Mouse (Mus musculus): ENCODE results near the gene Dapk1. TPM values are rescaled to one million over a fixed set of nuclear protein-coding genes. Genes with fewer than 3 reads are reported as not detected.

Gene Dapk1
- polyA plus RNA-seq, 1 experiment from 2014 or later: 34.9 TPM

DNA sequence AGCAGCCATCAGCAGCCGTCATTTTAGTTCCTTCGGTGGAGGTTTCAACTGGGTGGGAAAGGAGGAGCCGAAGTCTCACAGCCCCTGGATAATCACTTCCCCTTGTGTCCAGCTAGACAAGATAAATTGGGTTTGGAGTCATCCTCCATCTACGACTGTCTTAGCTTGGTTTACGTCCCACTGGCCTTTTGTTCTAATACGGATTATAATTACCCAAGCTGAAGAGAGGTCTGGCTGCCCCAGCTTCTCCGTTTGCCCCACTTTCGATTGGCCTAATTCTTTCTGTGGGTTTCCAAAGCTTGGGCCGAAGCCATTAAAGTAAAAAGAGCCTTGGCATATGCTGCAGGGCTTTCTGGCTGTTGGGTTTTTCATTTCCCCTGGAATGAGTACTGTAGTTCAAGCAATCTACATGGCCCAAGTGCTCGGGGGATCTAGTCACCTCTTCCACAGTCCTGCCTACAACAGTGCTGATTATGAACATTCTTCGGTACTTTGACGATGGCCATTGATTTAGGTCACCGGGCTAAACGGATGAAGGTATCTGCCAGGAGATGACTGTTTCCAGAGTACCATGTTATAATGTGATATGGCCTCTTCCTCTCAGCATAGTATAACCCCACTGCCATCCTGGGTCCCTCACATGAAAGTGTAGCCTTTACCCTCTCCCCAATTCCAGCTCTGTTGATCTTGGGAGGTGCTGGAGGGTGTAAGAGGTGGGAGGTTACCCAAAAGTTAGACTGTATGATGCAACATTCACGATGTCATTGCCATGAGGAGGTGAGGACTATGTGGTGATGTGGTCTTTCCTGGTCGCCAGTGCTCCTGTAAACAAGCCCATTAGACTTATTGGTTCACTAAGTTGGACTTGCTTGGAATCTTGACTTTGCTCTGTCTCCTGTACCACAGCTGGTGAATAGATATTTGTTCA, 106.1 kb downstream of the Dapk1 start:
- Histone ChIP-seq H3K36me3 (no peaks in the 10 kb centered on the region), H3K4me2 (no peak overlapping the region), H3K9ac (replicated peaks) (no peak overlapping the region), H3K4me1 (0 out of 2 replicates have a peak, but pooled peaks cover 6% of the 10 kb centered on the region), H3K9me3 (replicated peaks) (no peaks in the 10 kb centered on the region), H3K27me3 (replicated peaks) (no peaks in the 10 kb centered on the region), H3K4me3 (replicated peaks) (no peak overlapping the region), H3K27ac (replicated peaks) (peak overlapping the region; percentile 38; the same call in 1 of the 2 replicates)
- WGBS: 52% methylated on average over 16 of the region's 16 CpGs
- ATAC-seq (ENCODE audit: low FRiP score): peak; percentile 42; the same call in 1 of the 2 replicates

DNA sequence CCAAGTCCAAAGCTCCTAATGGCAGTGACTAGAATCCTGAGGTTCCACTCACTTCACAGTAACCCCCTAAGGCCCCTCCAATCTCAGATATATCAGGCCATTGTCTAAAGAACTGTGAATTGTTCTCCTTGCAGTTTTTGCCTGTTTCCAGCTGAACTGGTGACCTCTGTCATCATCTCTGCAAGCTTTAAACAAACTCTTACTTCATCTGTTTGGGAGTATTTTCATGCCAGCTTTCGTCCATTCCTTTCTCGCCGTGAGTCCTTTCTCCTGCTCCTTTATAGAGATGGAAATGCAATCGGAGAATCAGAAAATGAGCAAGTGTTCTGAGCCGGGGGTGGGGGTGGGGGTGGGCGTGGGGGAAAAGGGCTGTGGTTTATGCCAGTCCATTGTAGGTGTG, 107.4 kb downstream of the Dapk1 start:
- Histone ChIP-seq H3K9me3 (replicated peaks) (no peaks in the 10 kb centered on the region), H3K4me2 (no peak overlapping the region), H3K27ac (replicated peaks) (no peak overlapping the region), H3K4me3 (replicated peaks) (no peak overlapping the region), H3K4me1 (0 out of 2 replicates have a peak, but pooled peaks cover 6% of the 10 kb centered on the region), H3K36me3 (0 out of 2 replicates have a peak, but pooled peaks cover 3% of the 10 kb centered on the region), H3K27me3 (replicated peaks) (no peaks in the 10 kb centered on the region), H3K9ac (replicated peaks) (no peak overlapping the region)
- ATAC-seq (ENCODE audit: low FRiP score): no peak
- 70% methylated on average over 6 of the region's 6 CpGs for WGBS

DNA sequence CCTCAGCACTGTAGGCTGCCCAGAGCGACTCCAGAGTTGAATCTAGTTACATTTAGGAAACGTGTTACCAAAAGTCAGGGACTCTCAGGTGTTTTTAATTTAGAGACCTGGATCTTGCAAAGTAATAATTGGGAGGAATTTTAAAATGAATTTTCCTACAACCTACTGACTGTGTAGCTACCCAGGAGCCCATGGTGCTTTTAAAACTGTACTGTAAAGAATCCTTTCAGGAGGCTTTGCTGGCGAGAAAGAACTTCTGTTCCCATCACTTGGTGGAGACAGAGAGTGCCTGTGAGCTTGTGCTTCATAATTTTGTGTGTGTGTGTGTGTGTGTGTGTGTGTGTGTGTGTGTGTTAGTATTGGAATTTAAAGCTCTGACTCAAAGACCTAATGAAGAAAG, 109.2 kb downstream of the Dapk1 start:
- WGBS: 78% methylated on average over 3 of the region's 3 CpGs
- Histone ChIP-seq H3K27ac (replicated peaks) (no peak overlapping the region), H3K4me2 (no peak overlapping the region), H3K9me3 (replicated peaks) (no peaks in the 10 kb centered on the region), H3K4me1 (0 out of 2 replicates have a peak, but pooled peaks cover 6% of the 10 kb centered on the region), H3K4me3 (replicated peaks) (no peak overlapping the region), H3K9ac (replicated peaks) (no peak overlapping the region), H3K27me3 (replicated peaks) (no peaks in the 10 kb centered on the region), H3K36me3 (0 out of 2 replicates have a peak, but pooled peaks cover 3% of the 10 kb centered on the region)
- ATAC-seq (ENCODE audit: low FRiP score): no peak

DNA sequence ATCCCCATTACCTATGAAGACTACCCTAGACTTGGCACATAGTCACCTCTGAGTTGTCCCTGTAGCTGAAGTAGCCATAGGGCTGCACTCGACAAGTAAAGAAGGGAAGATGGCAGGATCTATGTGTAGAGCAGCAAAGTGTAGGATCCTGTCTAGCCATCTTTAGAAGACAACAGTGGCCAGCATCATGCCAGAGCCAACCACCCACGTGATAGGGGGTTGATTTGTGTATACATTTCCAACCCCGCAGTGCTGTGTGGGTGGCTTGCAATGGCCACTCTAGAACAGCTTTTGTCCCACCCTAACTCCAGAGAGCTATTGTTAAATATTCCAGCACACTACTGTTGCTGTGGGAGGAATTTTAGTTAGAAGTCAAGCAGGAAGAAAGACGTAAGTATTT, 111.8 kb downstream of the Dapk1 start:
- 88% methylated on average over 4 of the region's 4 CpGs for WGBS
- Histone ChIP-seq H3K9ac (replicated peaks) (no peak overlapping the region), H3K4me1 (no peaks in the 10 kb centered on the region), H3K4me2 (no peak overlapping the region), H3K36me3 (0 out of 2 replicates have a peak, but pooled peaks cover 14% of the 10 kb centered on the region), H3K4me3 (replicated peaks) (no peak overlapping the region), H3K27ac (replicated peaks) (no peak overlapping the region), H3K9me3 (replicated peaks) (no peaks in the 10 kb centered on the region), H3K27me3 (replicated peaks) (no peaks in the 10 kb centered on the region)
- ATAC-seq (ENCODE audit: low FRiP score): no peak

DNA sequence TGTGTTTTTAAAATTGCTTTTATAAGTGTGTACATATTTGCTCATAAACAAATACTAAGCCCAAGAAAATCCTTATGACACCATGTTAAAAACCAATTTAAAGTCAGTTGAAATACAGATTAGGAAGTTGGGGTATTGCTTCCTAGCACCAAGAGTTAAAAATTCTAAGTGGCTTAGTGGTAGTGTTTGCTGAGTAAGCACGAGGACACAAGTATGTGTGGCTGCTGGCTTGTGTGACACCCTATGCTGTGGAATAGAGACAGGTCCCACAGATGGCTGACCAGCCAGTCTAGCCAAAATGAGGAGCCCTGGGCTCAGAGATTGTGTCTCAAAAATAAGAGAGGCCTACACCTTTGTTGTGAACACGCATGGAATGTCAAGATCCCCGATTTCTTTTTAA, 114.4 kb downstream of the Dapk1 start:
- H3K4me1 ChIP-seq: no peaks in the 10 kb centered on the region
- H3K9me3 ChIP-seq (replicated peaks): no peaks in the 10 kb centered on the region
- H3K27ac ChIP-seq (replicated peaks): no peak overlapping the region
- 67% methylated on average over 3 of the region's 3 CpGs for WGBS
- no peak for ATAC-seq (ENCODE audit: low FRiP score)
- H3K36me3 ChIP-seq: peaks cover 36% of the 10 kb centered on the region
- H3K9ac ChIP-seq (replicated peaks): no peak overlapping the region
- H3K4me3 ChIP-seq (replicated peaks): no peak overlapping the region
- no peaks in the 10 kb centered on the region for H3K27me3 ChIP-seq (replicated peaks)
- no peak overlapping the region for H3K4me2 ChIP-seq

DNA sequence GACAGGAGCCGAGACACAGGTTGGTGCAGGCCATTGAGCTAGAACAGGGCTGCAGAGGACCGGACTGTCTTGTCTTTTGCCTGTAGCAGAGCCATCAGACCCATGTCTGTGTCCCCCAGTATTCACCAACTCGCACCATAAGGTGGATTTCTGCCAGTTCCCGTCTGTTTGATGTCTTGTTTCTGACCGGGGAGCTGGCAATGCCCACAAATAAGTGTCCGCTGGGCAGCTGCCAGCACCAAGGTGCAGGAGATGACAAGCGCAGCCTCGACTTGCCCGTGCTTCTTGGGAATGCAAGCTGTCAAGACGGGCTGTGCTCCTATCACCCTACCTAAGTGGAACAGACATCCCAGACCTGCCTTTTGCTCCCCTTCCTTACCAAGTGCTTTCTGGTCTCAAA, 115.7 kb downstream of the Dapk1 start:
- Histone ChIP-seq H3K9me3 (replicated peaks) (no peaks in the 10 kb centered on the region), H3K4me2 (no peak overlapping the region), H3K4me3 (replicated peaks) (no peak overlapping the region), H3K27me3 (replicated peaks) (no peaks in the 10 kb centered on the region), H3K36me3 (peaks cover 47% of the 10 kb centered on the region), H3K27ac (replicated peaks) (no peak overlapping the region), H3K4me1 (no peaks in the 10 kb centered on the region), H3K9ac (replicated peaks) (no peak overlapping the region)
- ATAC-seq (ENCODE audit: low FRiP score): no peak
- WGBS: 88% methylated on average over 10 of the region's 10 CpGs

DNA sequence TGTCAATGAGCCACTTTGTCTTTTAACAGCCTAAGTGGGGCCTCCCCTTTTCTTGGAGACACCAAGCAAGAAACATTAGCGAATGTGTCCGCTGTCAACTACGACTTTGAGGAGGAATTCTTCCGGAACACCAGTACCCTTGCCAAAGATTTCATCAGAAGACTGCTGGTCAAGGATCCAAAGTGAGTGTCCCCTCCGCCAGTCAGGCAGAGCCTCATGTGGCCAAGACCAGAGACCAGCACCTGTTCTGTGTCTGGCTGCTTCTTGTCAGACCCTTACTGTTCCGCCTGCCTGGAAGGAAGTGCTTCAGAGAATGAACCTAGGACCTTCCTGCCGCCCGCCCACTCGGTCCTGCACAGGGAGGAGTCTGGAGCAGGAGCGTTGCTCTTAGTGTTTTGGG, 117.8 kb downstream of the Dapk1 start:
- no peak overlapping the region for H3K27ac ChIP-seq (replicated peaks)
- H3K27me3 ChIP-seq (replicated peaks): no peaks in the 10 kb centered on the region
- no peak overlapping the region for H3K4me3 ChIP-seq (replicated peaks)
- H3K4me1 ChIP-seq: no peaks in the 10 kb centered on the region
- no peaks in the 10 kb centered on the region for H3K9me3 ChIP-seq (replicated peaks)
- no peak for ATAC-seq (ENCODE audit: low FRiP score)
- H3K4me2 ChIP-seq: no peak overlapping the region
- H3K36me3 ChIP-seq: peaks cover 61% of the 10 kb centered on the region
- 93% methylated on average over 10 of the region's 10 CpGs for WGBS
- no peak overlapping the region for H3K9ac ChIP-seq (replicated peaks)

DNA sequence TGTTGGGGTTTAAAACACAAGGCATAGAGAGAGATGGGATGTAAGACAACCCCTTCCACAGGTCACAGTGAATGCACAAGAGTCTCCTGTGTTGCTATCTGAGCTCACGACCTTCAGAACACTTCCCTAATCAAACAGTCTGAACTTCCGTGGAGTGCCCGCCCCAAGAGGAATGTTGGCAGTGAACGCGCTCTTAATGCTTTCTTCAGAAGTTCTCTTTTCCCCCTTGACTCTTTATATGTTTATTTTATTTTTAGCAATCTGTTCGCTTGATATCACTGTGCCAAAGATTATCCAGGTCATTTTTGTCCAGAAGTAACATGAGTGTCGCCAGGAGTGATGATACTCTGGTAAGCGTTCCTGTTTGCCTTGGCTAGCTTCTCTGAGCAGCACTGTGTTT, 121.0 kb downstream of the Dapk1 start:
- Histone ChIP-seq H3K36me3 (peaks cover 82% of the 10 kb centered on the region), H3K4me3 (replicated peaks) (no peak overlapping the region), H3K27me3 (replicated peaks) (no peaks in the 10 kb centered on the region), H3K9me3 (replicated peaks) (no peaks in the 10 kb centered on the region), H3K4me1 (no peaks in the 10 kb centered on the region), H3K9ac (replicated peaks) (no peak overlapping the region), H3K27ac (replicated peaks) (no peak overlapping the region), H3K4me2 (no peak overlapping the region)
- ATAC-seq (ENCODE audit: low FRiP score): no peak
- 90% methylated on average over 8 of the region's 8 CpGs for WGBS

DNA sequence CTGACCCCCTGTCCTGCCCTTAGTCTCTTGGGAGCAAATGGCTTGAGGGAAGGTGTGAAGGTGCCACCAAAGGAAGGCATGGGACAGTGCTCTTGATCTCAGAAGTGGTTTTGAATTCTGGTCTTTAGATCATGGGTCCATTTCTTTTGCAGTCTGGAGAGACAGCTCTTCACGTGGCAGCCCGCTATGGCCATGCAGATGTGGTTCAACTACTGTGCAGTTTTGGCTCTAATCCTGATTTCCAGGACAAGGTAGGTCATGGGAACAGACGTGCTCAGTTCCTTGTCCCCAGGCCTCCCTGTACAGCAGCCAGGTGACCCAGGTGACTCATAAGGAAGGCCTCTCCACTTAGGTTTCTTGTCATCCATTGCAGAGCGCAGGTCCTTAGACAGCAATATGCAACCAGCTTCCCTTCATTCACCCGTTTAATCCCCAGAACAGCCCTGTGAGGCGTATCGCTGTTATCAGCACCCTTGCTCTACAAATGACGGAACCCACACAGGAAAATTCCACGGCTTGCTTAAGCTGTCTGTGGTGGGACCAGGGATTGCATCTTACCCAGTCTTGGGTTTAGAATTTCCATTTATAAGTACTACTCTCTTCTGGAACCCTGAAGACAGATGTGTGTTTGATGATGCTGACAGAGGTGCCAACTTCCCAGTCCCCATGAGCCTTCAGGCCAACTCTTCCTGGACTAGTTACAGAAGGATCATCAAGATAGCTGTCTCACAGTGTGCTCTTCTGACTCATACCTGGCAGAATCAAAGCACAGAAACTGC, 126.7 kb downstream of the Dapk1 start:
- no peak overlapping the region for H3K9ac ChIP-seq (replicated peaks)
- H3K36me3 ChIP-seq: peaks cover 87% of the 10 kb centered on the region
- H3K27ac ChIP-seq (replicated peaks): no peak overlapping the region
- no peaks in the 10 kb centered on the region for H3K27me3 ChIP-seq (replicated peaks)
- WGBS: 95% methylated on average over 9 of the region's 9 CpGs
- no peaks in the 10 kb centered on the region for H3K4me1 ChIP-seq
- H3K9me3 ChIP-seq (replicated peaks): no peaks in the 10 kb centered on the region
- H3K4me2 ChIP-seq: no peak overlapping the region
- H3K4me3 ChIP-seq (replicated peaks): no peak overlapping the region
- ATAC-seq (ENCODE audit: low FRiP score): no peak

DNA sequence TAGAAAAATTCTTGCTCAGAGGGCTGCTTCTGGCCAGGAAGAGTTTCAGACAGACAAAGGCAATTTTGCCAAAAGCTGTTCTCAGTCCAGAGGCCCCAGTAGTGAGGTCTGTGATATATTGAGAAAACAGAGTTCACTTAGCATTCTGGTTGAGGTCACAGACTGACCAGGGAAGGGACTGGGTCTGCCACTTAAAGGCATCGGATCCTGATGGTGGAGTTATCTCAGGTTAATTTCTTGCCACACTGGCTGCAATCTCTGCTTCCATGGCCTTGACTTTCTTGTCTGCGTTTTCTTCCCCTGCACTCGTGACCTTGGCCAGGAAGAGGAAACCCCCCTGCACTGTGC, 127.3 kb downstream of the Dapk1 start:
- Histone ChIP-seq H3K9me3 (replicated peaks) (no peaks in the 10 kb centered on the region), H3K9ac (replicated peaks) (no peak overlapping the region), H3K27ac (replicated peaks) (no peak overlapping the region), H3K36me3 (peaks cover 89% of the 10 kb centered on the region), H3K4me3 (replicated peaks) (no peak overlapping the region), H3K4me2 (no peak overlapping the region), H3K4me1 (no peaks in the 10 kb centered on the region), H3K27me3 (replicated peaks) (no peaks in the 10 kb centered on the region)
- 80% methylated on average over 3 of the region's 3 CpGs for WGBS
- no peak for ATAC-seq (ENCODE audit: low FRiP score)

DNA sequence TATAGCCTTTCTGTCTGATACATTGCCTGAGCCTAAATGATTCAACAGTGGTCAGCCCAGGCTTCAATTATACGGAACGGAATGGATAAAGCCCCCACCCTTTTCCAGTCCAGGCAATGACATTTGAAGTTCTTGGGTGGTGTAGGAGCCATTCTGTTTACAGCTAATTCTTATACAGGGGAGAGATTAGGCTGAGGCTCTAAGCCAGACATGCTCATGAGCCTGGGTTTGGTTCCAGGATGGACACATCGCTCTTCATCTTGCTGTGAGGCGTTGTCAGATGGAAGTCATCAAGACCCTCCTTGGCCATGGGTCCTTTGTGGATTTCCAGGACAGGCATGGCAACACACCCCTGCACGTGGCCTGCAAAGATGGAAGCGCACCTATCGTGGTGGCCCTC, 128.8 kb downstream of the Dapk1 start:
- Histone ChIP-seq H3K9me3 (replicated peaks) (no peaks in the 10 kb centered on the region), H3K9ac (replicated peaks) (no peak overlapping the region), H3K36me3 (peaks cover 89% of the 10 kb centered on the region), H3K27ac (replicated peaks) (no peak overlapping the region), H3K4me2 (no peak overlapping the region), H3K27me3 (replicated peaks) (no peaks in the 10 kb centered on the region), H3K4me1 (no peaks in the 10 kb centered on the region), H3K4me3 (replicated peaks) (no peak overlapping the region)
- 94% methylated on average over 7 of the region's 7 CpGs for WGBS
- no peak for ATAC-seq (ENCODE audit: low FRiP score)

DNA sequence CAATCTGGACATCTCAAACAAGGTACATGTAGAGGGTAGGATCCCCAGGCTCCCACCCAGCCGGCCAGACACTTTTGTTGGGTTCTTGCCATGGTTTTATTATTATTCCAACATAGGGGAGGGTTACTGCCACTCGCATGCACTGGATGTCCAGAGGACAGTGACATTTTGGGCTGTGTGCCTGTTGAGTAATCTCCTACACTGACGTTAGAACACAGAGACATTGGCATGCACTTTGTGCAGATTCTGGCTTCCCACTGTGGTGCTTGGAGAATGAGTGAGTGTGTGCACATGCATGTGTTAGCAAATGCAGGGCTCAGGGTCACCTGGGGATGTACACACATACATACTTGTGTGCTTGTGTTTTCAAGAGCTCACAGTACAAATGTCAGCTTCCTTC, 129.3 kb downstream of the Dapk1 start:
- H3K9me3 ChIP-seq (replicated peaks): no peaks in the 10 kb centered on the region
- no peaks in the 10 kb centered on the region for H3K27me3 ChIP-seq (replicated peaks)
- H3K27ac ChIP-seq (replicated peaks): no peak overlapping the region
- no peaks in the 10 kb centered on the region for H3K4me1 ChIP-seq
- H3K4me3 ChIP-seq (replicated peaks): no peak overlapping the region
- no peak overlapping the region for H3K9ac ChIP-seq (replicated peaks)
- peaks cover 89% of the 10 kb centered on the region for H3K36me3 ChIP-seq
- no peak for ATAC-seq (ENCODE audit: low FRiP score)
- 96% methylated on average over 3 of the region's 3 CpGs for WGBS
- no peak overlapping the region for H3K4me2 ChIP-seq
